Mouse (Mus musculus): ENCODE results near the gene Fcrl5. TPM values are rescaled to one million over a fixed set of nuclear protein-coding genes. Genes with fewer than 3 reads are reported as not detected.

The Fcrl5 gene
- total and polyA plus RNA-seq, 2 experiments: 0.04 TPM; not detected in 1

GRCm38 (mm10) chr3:87540028-87540675 lies 104.6 kb downstream of the Fcrl5 start:
- no peak overlapping the region for H3K4me3 ChIP-seq (ENCODE audit: insufficient read depth, low read depth, low read length)
- H3K36me3 ChIP-seq (ENCODE audit: control insufficient read depth, insufficient read depth, low read length): peaks cover 13% of the 10 kb centered on the region; the same call in 1 of the 2 replicates
- peaks cover 8% of the 10 kb centered on the region; the same call in 1 of the 2 replicates for H3K79me2 ChIP-seq (ENCODE audit: control insufficient read depth, insufficient read depth, low read length)
- H3K27ac ChIP-seq (replicated peaks; ENCODE audit: insufficient read depth, low read depth, low read length): peak overlapping the region; percentile 79
- peaks cover 37% of the 10 kb centered on the region for H3K4me1 ChIP-seq (ENCODE audit: control insufficient read depth, insufficient read depth, low read length)
- peak; percentile 88 for DNase-seq (ENCODE audit: extremely low read depth, low read depth, low spot score)
- TF ChIP-seq CTCF (IDR thresholded peaks at IDR 0.05; ENCODE audit: low read depth, low read length): no peak
- no peak for TF ChIP-seq POLR2A (IDR thresholded peaks at IDR 0.05; ENCODE audit: extremely low read depth, insufficient read depth, low read length)
- WGBS: 21% methylated on average over 11 of the region's 11 CpGs
- no peak overlapping the region for H3K9ac ChIP-seq (ENCODE audit: low read depth, low read length)
- H3K27me3 ChIP-seq (ENCODE audit: control insufficient read depth, insufficient read depth, low read length): no peaks in the 10 kb centered on the region

DNA sequence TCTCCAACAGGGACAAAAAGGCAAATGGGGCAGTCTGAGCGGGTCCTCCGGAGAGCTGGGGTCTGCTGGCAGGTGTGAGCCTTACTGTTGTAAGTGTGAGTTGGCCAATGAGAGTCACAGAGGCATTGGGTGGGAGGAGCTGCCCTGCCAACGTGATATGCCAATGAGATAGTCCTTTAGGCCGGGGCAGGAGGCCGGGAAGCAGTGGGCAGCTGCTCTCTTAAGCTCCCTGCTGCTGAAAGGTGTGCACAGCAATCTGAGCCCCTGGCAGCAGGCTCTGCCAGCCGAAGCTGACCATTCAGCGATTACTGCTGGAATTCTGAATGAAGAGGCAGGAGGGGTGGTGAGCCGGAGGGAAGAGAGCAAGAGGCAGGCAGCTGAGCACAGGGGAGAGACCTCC lies 105.1 kb downstream of the Fcrl5 start:
- Histone ChIP-seq H3K9ac (ENCODE audit: low read depth, low read length) (no peak overlapping the region), H3K4me1 (ENCODE audit: control insufficient read depth, insufficient read depth, low read length) (peaks cover 37% of the 10 kb centered on the region), H3K4me3 (ENCODE audit: insufficient read depth, low read depth, low read length) (no peak overlapping the region), H3K27ac (replicated peaks; ENCODE audit: insufficient read depth, low read depth, low read length) (0 out of 2 replicates have a peak overlapping the region, but pooled peaks have one; percentile 3), H3K27me3 (ENCODE audit: control insufficient read depth, insufficient read depth, low read length) (no peaks in the 10 kb centered on the region), H3K36me3 (ENCODE audit: control insufficient read depth, insufficient read depth, low read length) (peaks cover 12% of the 10 kb centered on the region; the same call in 1 of the 2 replicates), H3K79me2 (ENCODE audit: control insufficient read depth, insufficient read depth, low read length) (peaks cover 8% of the 10 kb centered on the region; the same call in 1 of the 2 replicates)
- DNase-seq (ENCODE audit: extremely low read depth, low read depth, low spot score): no peak
- 47% methylated on average over 8 of the region's 8 CpGs for WGBS
- no peak for TF ChIP-seq POLR2A (IDR thresholded peaks at IDR 0.05; ENCODE audit: extremely low read depth, insufficient read depth, low read length)
- TF ChIP-seq CTCF (IDR thresholded peaks at IDR 0.05; ENCODE audit: low read depth, low read length): no peak

- 41% methylated on average over 7 of the region's 7 CpGs for WGBS
- peak; percentile 69 for DNase-seq (ENCODE audit: extremely low read depth, low read depth, low spot score)
Observed at GRCm38 (mm10) chr3:87542481-87543215, 107.1 kb downstream of the Fcrl5 start.

GRCm38 (mm10) chr3:87545554-87545953 lies 110.0 kb downstream of the Fcrl5 start:
- no peaks in the 10 kb centered on the region for H3K36me3 ChIP-seq (ENCODE audit: control insufficient read depth, insufficient read depth, low read length)
- H3K79me2 ChIP-seq (ENCODE audit: control insufficient read depth, insufficient read depth, low read length): no peaks in the 10 kb centered on the region
- 96% methylated on average over 3 of the region's 3 CpGs for WGBS
- TF ChIP-seq POLR2A (IDR thresholded peaks at IDR 0.05; ENCODE audit: extremely low read depth, insufficient read depth, low read length): no peak
- no peak for TF ChIP-seq CTCF (IDR thresholded peaks at IDR 0.05; ENCODE audit: low read depth, low read length)
- no peak overlapping the region for H3K9ac ChIP-seq (ENCODE audit: low read depth, low read length)
- no peak for DNase-seq (ENCODE audit: extremely low read depth, low read depth, low spot score)
- no peak overlapping the region for H3K27ac ChIP-seq (replicated peaks; ENCODE audit: insufficient read depth, low read depth, low read length)
- H3K27me3 ChIP-seq (ENCODE audit: control insufficient read depth, insufficient read depth, low read length): no peaks in the 10 kb centered on the region
- H3K4me3 ChIP-seq (ENCODE audit: insufficient read depth, low read depth, low read length): no peak overlapping the region
- peaks cover 33% of the 10 kb centered on the region for H3K4me1 ChIP-seq (ENCODE audit: control insufficient read depth, insufficient read depth, low read length)

More at GRCm38 (mm10) chr3:87542481-87543215, 107.1 kb downstream of the Fcrl5 start:
- Histone ChIP-seq H3K4me1 (ENCODE audit: control insufficient read depth, insufficient read depth, low read length) (peaks cover 37% of the 10 kb centered on the region), H3K9ac (ENCODE audit: low read depth, low read length) (no peak overlapping the region), H3K27ac (replicated peaks; ENCODE audit: insufficient read depth, low read depth, low read length) (0 out of 2 replicates have a peak overlapping the region, but pooled peaks have one; percentile 3), H3K36me3 (ENCODE audit: control insufficient read depth, insufficient read depth, low read length) (no peaks in the 10 kb centered on the region), H3K79me2 (ENCODE audit: control insufficient read depth, insufficient read depth, low read length) (0 out of 2 replicates have a peak, but pooled peaks cover 2% of the 10 kb centered on the region), H3K27me3 (ENCODE audit: control insufficient read depth, insufficient read depth, low read length) (no peaks in the 10 kb centered on the region), H3K4me3 (ENCODE audit: insufficient read depth, low read depth, low read length) (no peak overlapping the region)
- TF ChIP-seq CTCF (IDR thresholded peaks at IDR 0.05; ENCODE audit: low read depth, low read length): no peak

- no peak for DNase-seq (ENCODE audit: extremely low read depth, low read depth, low spot score)
- H3K27ac ChIP-seq (replicated peaks; ENCODE audit: insufficient read depth, low read depth, low read length): no peak overlapping the region
- H3K9ac ChIP-seq (ENCODE audit: low read depth, low read length): no peak overlapping the region
- peaks cover 28% of the 10 kb centered on the region for H3K4me1 ChIP-seq (ENCODE audit: control insufficient read depth, insufficient read depth, low read length)
- H3K27me3 ChIP-seq (ENCODE audit: control insufficient read depth, insufficient read depth, low read length): no peaks in the 10 kb centered on the region
- no peaks in the 10 kb centered on the region for H3K79me2 ChIP-seq (ENCODE audit: control insufficient read depth, insufficient read depth, low read length)
- no peak overlapping the region for H3K4me3 ChIP-seq (ENCODE audit: insufficient read depth, low read depth, low read length)
- TF ChIP-seq CTCF (IDR thresholded peaks at IDR 0.05; ENCODE audit: low read depth, low read length) (no peak), POLR2A (IDR thresholded peaks at IDR 0.05; ENCODE audit: extremely low read depth, insufficient read depth, low read length) (no peak)
- H3K36me3 ChIP-seq (ENCODE audit: control insufficient read depth, insufficient read depth, low read length): no peaks in the 10 kb centered on the region
- 89% methylated on average over 10 of the region's 10 CpGs for WGBS
Observed at GRCm38 (mm10) chr3:87546291-87546721, 110.7 kb downstream of the Fcrl5 start.
